Mouse (Mus musculus) hindbrain, embryonic 14.5 days (tissue): ENCODE measurements around the gene Plch2. TPM values are rescaled to one million over a fixed set of nuclear protein-coding genes. Genes with fewer than 3 reads are reported as not detected.

Experiments
- ATAC-seq: fragments of 200-750 bp; cut with Nextera tagmentation; 2 replicates; pipeline ENCODE4 v1.8.0; 2017; ENCODE audit warnings: moderate number of reproducible peaks, mild to moderate bottlenecking, moderate TSS enrichment, moderate library complexity; ENCODE audit not compliant: low FRiP score
- DNase-seq: peaks from one replicate; pipeline ENCODE4 v3.0.0-alpha.2; 2015; ENCODE audit warnings: low spot score
- H3K27ac ChIP-seq: fragments of 300-500 bp; sonication (generic); 2 replicates; pipeline ENCODE4 v1.5.1; 2014; ENCODE audit warnings: mild to moderate bottlenecking, moderate library complexity
- H3K27me3 ChIP-seq: fragments of 300-500 bp; sonication (generic); 2 replicates; pipeline ENCODE4 v1.6.1; 2014; ENCODE audit warnings: mild to moderate bottlenecking, low read length, mixed read lengths; ENCODE audit not compliant: control insufficient read depth, insufficient read depth
- H3K36me3 ChIP-seq: fragments of 300-500 bp; sonication (generic); replicated peaks from 2 replicates; pipeline ENCODE4 v1.6.1; 2014; ENCODE audit not compliant: control insufficient read depth, insufficient read depth
- H3K4me1 ChIP-seq: fragments of 300-500 bp; sonication (generic); replicated peaks from 2 replicates; pipeline ENCODE4 v1.6.1; 2014; ENCODE audit warnings: antibody characterized with exemption, low read length, mixed read lengths; ENCODE audit not compliant: control insufficient read depth, insufficient read depth
- H3K4me2 ChIP-seq: fragments of 300-500 bp; sonication (generic); replicated peaks from 2 replicates; pipeline ENCODE4 v1.6.1; 2014; ENCODE audit warnings: mild to moderate bottlenecking, moderate library complexity
- H3K4me3 ChIP-seq: fragments of 300-500 bp; sonication (generic); replicated peaks from 2 replicates; pipeline ENCODE4 v1.5.1; 2014; ENCODE audit warnings: mild to moderate bottlenecking, low read length
- H3K9ac ChIP-seq: fragments of 300-500 bp; sonication (generic); 2 replicates; pipeline ENCODE4 v1.6.1; 2014
- H3K9me3 ChIP-seq: fragments of 300-500 bp; sonication (generic); 2 replicates; pipeline ENCODE4 v1.6.1; 2016; ENCODE audit warnings: low read length; ENCODE audit not compliant: control insufficient read depth
- WGBS: fragments of 180-500 bp; shearing (Covaris S2); extraction: QIAGEN DNeasy Blood & Tissue Kit; methylation state at CpG from one replicate; pipeline ENCODE4 v1.1.7; 2014; 5-methylcytosine and 5-hydroxymethylcytosine counted together
- polyA plus RNA-seq: library from polyadenylated mRNA; unstranded; fragments of >200 nt; fragmentation: Nextera tagmentation; extraction: Ambion mirVana; gene quantifications from 2 replicates; pipeline ENCODE4 v1.2.1, GENCODE M21; 2014

The Plch2 gene
- polyA plus RNA-seq, 1 experiment from 2014 or later = 13.4 TPM

DNA sequence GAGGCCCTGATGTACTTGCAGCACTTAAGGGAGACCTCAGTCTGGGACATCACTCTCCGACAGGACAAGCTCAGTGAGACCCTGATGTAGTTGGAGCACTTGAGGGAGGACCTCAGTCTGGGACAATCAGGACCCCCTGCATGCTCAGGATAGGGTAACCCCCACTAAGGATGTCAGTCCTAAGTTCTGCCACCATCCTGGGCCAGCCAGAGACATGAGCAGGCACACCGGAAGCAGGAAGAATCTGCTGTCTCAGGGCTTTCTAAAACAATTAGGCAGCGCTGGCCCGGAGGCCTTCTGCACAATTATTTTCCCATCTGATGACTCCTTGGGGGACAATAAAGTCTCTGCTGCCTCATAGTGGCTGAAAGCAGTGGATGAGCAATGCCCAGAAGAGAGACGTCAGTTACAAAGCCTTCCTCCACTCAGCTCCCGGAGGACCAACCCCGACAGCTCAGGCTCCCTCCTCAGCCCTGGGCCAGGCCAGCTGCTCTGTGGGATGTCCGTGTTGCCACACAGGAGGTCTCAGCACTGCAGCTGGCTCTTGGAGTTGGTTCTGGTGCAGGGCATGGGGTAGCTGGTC is 59.9 kb downstream of the Plch2 start:
- 16% methylated on average over 8 of the region's 8 CpGs for WGBS
- DNase-seq (peak; percentile 62), ATAC-seq (0 out of 2 replicates have a peak, but pooled peaks have one; percentile 55)
- Histone ChIP-seq H3K27me3 (no peaks in the 10 kb centered on the region), H3K9me3 (no peaks in the 10 kb centered on the region), H3K9ac (no peak overlapping the region), H3K4me3 (no peak overlapping the region), H3K36me3 (no peaks in the 10 kb centered on the region), H3K27ac (peak overlapping the region; percentile 61), H3K4me2 (no peak overlapping the region), H3K4me1 (peaks cover 10% of the 10 kb centered on the region)

GRCm38 (mm10) chr4:154994876-154995275 is 61.7 kb downstream of the Plch2 start:
- DNase-seq = no peak
- no peaks in the 10 kb centered on the region for H3K9me3 ChIP-seq
- ATAC-seq = no peak
- no peaks in the 10 kb centered on the region for H3K27me3 ChIP-seq
- no peaks in the 10 kb centered on the region for H3K36me3 ChIP-seq
- WGBS = 75% methylated on average over 4 of the region's 4 CpGs
- H3K4me1 ChIP-seq = peaks cover 10% of the 10 kb centered on the region
- no peak overlapping the region for H3K4me3 ChIP-seq
- H3K27ac ChIP-seq = no peak overlapping the region
- no peak overlapping the region for H3K9ac ChIP-seq
- no peak overlapping the region for H3K4me2 ChIP-seq

- no peak overlapping the region for H3K4me3 ChIP-seq
- H3K4me1 ChIP-seq = 0 out of 2 replicates have a peak, but pooled peaks cover 11% of the 10 kb centered on the region
- DNase-seq = no peak
- no peak overlapping the region for H3K27ac ChIP-seq
- no peaks in the 10 kb centered on the region for H3K36me3 ChIP-seq
- H3K9me3 ChIP-seq = no peaks in the 10 kb centered on the region
- H3K9ac ChIP-seq = no peak overlapping the region
- no peak overlapping the region for H3K4me2 ChIP-seq
- no peak for ATAC-seq
- H3K27me3 ChIP-seq = no peaks in the 10 kb centered on the region
- 64% methylated on average over 15 of the region's 15 CpGs for WGBS
These were observed 69.8 kb downstream of the Plch2 start for GRCm38 (mm10) chr4:154986750-154987149.

GRCm38 (mm10) chr4:154986096-154986495 is 70.5 kb downstream of the Plch2 start:
- Histone ChIP-seq H3K4me1 (0 out of 2 replicates have a peak, but pooled peaks cover 11% of the 10 kb centered on the region), H3K27ac (no peak overlapping the region), H3K4me3 (no peak overlapping the region), H3K4me2 (no peak overlapping the region), H3K9ac (peak overlapping the region; percentile 40), H3K9me3 (no peaks in the 10 kb centered on the region), H3K36me3 (peaks cover 4% of the 10 kb centered on the region), H3K27me3 (no peaks in the 10 kb centered on the region)
- peak; percentile 59 for DNase-seq
- WGBS = 19% methylated on average over 17 of the region's 17 CpGs
- ATAC-seq = no peak

DNA sequence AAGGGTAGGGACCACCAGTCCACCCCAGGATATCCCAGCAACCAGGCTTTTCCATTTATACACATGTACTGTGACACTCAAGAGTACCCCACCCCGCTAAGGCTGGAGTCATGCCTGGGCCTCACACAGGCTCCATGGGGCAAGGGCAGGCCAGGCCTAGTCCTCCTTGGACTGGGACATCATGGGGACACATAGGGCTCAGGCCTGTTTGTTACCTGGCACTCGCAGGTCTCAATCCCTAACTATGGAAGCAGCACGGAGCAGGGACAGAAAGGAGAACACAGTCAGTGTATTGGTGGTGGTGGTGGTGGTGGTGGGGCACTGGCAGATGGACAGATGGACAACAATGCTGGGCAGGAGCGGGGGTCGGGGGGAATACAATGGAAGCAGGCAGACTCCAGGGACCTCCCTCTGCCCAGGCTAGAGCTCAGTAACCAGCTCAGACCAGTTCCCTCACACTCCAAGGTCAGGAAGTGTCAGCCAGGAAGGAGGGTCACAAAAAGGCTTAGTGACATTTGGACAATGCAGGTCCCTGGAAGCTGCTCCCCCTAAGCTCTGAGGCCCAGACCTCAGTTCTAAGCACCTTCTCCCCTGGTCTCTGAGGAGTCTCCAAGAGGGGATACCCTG is 71.3 kb downstream of the Plch2 start:
- Histone ChIP-seq H3K9ac (no peak overlapping the region), H3K4me1 (0 out of 2 replicates have a peak, but pooled peaks cover 11% of the 10 kb centered on the region), H3K36me3 (peaks cover 12% of the 10 kb centered on the region), H3K4me2 (no peak overlapping the region), H3K9me3 (no peaks in the 10 kb centered on the region), H3K27ac (no peak overlapping the region), H3K4me3 (no peak overlapping the region), H3K27me3 (no peaks in the 10 kb centered on the region)
- no peak for ATAC-seq
- 61% methylated on average over 5 of the region's 5 CpGs for WGBS
- no peak for DNase-seq

DNA sequence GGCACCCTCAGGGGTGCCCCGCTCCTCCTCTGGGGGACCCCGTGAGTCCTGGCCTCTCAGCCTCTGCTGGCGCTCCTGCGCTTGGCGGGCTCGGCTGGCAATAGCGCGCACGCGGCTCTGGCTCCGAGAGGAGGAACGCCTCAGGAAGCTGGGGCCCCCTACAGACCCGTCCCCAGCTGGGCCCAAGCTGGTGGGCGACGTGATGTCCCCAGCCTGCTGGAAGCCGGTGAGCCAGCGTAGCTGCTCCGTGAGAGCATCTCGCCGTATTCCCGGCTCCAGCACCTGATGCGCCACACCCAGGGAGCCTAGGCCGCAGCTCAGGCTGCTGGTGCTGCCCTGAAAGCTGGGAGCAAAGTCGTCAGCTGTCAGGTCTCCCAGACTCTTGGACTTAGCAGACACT is 72.8 kb downstream of the Plch2 start:
- no peak for ATAC-seq
- Histone ChIP-seq H3K36me3 (peaks cover 27% of the 10 kb centered on the region), H3K4me1 (0 out of 2 replicates have a peak, but pooled peaks cover 11% of the 10 kb centered on the region), H3K9ac (peak overlapping the region; percentile 36), H3K27me3 (no peaks in the 10 kb centered on the region), H3K27ac (no peak overlapping the region), H3K4me2 (0 out of 2 replicates have a peak overlapping the region, but pooled peaks have one; percentile 7), H3K9me3 (no peaks in the 10 kb centered on the region), H3K4me3 (no peak overlapping the region)
- WGBS = 19% methylated on average over 24 of the region's 24 CpGs
- DNase-seq = no peak

- Histone ChIP-seq H3K36me3 (peaks cover 40% of the 10 kb centered on the region), H3K4me3 (no peak overlapping the region), H3K27ac (no peak overlapping the region), H3K9me3 (no peaks in the 10 kb centered on the region), H3K9ac (no peak overlapping the region), H3K4me1 (0 out of 2 replicates have a peak, but pooled peaks cover 11% of the 10 kb centered on the region), H3K27me3 (no peaks in the 10 kb centered on the region), H3K4me2 (no peak overlapping the region)
- ATAC-seq (no peak), DNase-seq (no peak)
- WGBS = 74% methylated on average over 19 of the region's 19 CpGs
These were observed 74.1 kb downstream of the Plch2 start for GRCm38 (mm10) chr4:154982247-154983120.

GRCm38 (mm10) chr4:154981530-154981929 is 75.1 kb downstream of the Plch2 start:
- Histone ChIP-seq H3K4me1 (0 out of 2 replicates have a peak, but pooled peaks cover 11% of the 10 kb centered on the region), H3K4me3 (no peak overlapping the region), H3K4me2 (no peak overlapping the region), H3K36me3 (peaks cover 49% of the 10 kb centered on the region), H3K27me3 (no peaks in the 10 kb centered on the region), H3K9ac (no peak overlapping the region), H3K9me3 (no peaks in the 10 kb centered on the region), H3K27ac (no peak overlapping the region)
- ATAC-seq (peak; percentile 65), DNase-seq (peak; percentile 78)
- 51% methylated on average over 7 of the region's 7 CpGs for WGBS

GRCm38 (mm10) chr4:154981076-154981475 is 75.5 kb downstream of the Plch2 start:
- Histone ChIP-seq H3K9me3 (no peaks in the 10 kb centered on the region), H3K4me1 (0 out of 2 replicates have a peak, but pooled peaks cover 9% of the 10 kb centered on the region), H3K27ac (no peak overlapping the region), H3K9ac (no peak overlapping the region), H3K4me2 (no peak overlapping the region), H3K27me3 (no peaks in the 10 kb centered on the region), H3K4me3 (no peak overlapping the region), H3K36me3 (peaks cover 54% of the 10 kb centered on the region)
- no peak for DNase-seq
- ATAC-seq = no peak
- 87% methylated on average over 6 of the region's 6 CpGs for WGBS
